Mouse (Mus musculus) urinary bladder, postnatal 10 days (tissue): Measurements from ENCODE around the gene Rlim.

Experiments
- DNase-seq: peaks from one replicate; pipeline ENCODE4 v3.0.0; 2022; ENCODE audit warnings: low spot score

Rlim gene

GRCm38 (mm10) chrX:103981169-103981689 is at the start of gene Rlim:
Gene Rlim (minus strand): TSS chrX:103981284.
- peak; percentile 41 for DNase-seq

DNA sequence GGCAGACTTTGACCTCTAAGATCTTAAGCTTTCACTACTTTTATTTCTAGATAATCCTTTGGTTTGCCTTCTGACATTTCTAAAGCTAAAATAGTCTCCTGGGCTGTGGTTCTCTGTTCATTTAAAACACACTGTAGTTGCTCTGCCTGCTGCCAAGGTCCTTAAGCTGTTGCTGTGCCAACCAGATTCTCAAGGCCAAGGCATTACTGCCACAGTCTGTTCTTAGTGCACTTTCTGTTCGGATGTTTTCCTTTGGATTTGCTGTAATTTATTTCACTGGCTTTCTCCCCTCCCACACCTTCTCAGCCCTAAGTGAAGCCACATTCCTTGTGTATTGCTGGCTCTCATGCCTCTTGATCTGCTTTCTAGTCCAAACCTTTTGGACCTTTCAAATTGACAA is 36.1 kb upstream of the Rlim start:
- DNase-seq: no peak

GRCm38 (mm10) chrX:104015048-104015447 is 34.0 kb upstream of the Rlim start:
- no peak for DNase-seq

GRCm38 (mm10) chrX:104013318-104013811 is 32.3 kb upstream of the Rlim start:
- no peak for DNase-seq

- DNase-seq: no peak
Observed at GRCm38 (mm10) chrX:103994741-103995140, 13.7 kb upstream of the Rlim start.

DNA sequence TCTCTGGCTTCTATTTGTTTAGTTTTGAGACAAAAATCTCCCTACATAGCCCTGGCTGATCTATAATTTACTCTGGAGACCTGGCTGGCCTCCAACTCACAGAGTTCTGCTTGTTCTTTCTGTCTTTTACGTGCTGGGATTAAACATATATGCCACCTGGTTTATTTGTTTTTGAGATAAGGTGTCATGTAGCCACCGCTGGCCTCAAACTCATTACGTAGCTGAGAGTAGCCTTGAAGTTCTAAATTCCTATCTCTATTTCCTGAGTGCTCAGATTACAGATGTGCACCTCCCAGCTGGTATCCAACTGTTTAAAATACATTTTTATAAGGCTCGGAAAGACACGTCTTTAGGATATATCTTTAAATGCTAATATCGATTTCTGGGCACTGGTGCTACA is 12.8 kb upstream of the Rlim start:
- DNase-seq: no peak

- no peak for DNase-seq
Observed at GRCm38 (mm10) chrX:103991702-103992101, 10.6 kb upstream of the Rlim start.

GRCm38 (mm10) chrX:103990392-103990791 is 9.3 kb upstream of the Rlim start:
- DNase-seq: no peak

GRCm38 (mm10) chrX:103987215-103987964 is 6.3 kb upstream of the Rlim start:
- DNase-seq: no peak

- DNase-seq: no peak
Observed at GRCm38 (mm10) chrX:103986159-103986558, 5.1 kb upstream of the Rlim start.

DNA sequence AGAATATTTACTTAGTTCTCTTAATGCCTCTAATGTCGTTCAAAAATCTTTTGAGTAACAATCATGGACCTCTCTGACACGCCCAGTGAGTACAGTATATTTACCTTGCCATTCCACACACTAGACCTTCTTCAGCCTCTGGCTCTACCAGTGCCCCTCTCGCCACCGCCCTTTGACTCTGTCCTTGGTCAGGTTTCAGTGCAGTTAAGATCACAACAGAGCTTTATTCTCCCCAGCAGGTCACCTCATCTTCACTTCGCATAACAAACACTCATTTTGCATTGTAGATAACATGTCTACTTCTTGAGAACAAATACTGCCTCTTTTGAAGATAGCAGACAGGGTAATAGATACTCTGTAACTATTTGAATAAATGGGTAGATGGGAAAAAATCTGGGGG is 3.9 kb upstream of the Rlim start:
- DNase-seq: no peak

DNA sequence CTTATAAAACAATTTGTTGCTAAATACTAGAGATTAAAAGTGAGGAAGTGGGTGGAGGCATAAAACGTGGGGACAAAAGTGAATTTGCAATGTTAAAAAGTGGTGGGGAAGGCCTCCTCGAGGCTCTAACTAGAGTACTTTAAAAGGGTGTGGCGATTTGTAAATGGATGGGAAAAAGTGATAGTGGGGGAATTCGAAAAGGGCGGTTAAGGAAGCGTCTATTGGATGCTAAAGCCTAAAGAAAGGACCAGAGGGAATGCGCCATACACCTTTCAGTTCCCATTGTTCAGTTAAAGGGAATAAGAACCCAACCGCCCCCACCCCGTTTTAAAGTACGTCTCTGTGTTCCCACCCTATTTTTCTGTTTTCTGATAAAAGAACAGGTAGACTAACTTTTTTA is 722 bp upstream of the Rlim start:
- no peak for DNase-seq

GRCm38 (mm10) chrX:103980590-103981168 is 405 bp downstream of the Rlim start:
- no peak for DNase-seq

DNA sequence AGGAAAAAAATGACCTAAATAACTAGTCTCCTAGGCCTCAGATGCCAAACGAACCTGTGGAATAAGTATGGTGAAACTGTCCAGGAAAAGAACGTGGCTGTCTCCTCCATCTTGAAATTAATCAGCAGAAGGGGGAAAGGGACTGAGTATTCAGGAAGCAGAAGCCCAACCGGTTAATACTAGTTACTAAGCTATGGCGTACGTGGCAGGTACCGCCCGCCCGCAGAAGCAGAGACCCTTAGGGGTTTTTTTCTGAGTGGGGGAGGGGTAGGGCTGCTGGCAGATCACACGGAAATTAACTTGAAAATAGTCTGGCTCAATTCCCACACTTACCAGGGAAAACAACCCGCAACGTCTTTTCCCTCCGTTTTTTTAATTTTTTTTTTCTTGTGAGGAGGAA is 1.0 kb downstream of the Rlim start:
- DNase-seq: no peak

DNA sequence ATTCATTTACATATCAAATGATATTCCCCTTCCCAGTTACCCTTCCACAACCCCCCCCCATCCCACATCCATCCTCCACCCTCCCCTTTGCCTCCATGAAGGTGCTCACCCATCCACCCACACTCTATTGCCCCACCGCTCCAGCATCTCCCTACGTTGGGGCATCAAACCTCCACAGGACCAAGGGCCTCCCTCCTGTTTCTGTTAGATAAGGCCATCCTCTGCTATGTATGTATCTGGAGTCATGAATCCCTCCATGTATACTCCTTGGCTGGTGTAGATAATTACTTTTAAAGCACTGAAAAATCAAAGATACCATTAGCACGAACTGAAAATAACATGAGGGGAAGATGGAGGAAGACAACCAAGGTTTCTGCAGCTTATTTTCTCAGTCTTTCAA is 41.4 kb downstream of the Rlim start:
- no peak for DNase-seq

DNA sequence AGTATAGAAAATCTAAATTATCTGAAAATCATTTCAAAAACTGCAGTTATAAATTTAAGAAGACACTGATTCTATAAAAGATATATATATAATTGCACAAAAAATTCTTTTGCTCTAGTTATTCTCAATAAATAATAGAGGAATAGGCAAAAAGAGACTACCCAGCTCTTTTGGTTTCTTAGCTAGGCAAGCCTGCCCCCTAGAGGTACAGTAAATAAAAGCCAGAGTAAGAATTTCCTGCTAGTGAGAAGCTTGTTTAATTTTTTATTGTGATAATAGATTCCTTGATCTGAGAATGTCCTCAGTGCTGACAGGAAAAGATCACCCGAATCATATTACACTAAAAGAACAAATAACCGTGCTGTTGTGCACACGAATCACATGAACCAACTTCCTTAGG is 43.8 kb downstream of the Rlim start:
- no peak for DNase-seq

DNA sequence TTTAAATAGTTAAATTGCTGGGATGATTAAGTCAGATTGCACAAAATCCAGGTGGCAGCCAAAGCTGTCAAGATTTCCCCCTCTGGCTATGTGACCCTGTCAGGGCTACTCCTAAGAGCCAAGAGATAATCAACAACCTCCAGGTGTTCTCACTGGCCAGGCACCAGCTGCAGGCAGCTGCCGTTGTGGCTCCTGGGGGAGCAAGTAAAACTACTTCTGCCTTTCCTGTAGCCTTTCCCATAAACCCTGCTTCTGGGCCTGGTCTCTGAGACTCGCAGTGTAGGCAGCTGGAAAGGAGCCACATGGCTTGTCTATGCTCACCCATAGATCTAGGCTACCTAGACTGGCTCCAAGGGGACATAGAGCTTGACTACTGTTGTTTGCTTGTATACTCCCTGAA is 58.6 kb downstream of the Rlim start:
- DNase-seq: no peak

DNA sequence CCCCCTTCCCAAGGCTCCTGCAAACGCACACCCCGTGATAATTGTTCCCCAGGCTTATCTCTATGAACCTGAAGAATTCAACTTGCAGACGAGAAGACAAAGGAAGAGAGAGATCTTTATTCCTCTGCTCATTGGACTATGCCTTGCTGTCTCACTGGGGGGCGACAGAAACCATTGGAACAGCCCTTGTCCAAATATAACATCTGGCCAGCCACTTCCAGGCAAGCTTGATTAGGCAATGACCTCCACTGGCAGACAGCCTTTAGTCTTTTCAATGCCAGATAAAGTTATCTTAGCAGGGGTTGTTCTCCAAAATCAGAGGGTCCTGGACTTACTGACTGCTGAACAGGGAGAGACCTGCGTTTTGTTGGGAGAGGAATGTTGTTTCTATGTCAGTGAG is 62.1 kb downstream of the Rlim start:
- DNase-seq: no peak

- no peak for DNase-seq
Observed at GRCm38 (mm10) chrX:103914790-103915189, 66.3 kb downstream of the Rlim start.
